Mouse (Mus musculus) lung, postnatal 10 days (tissue): ENCODE results near the gene Pld5.

Experiments
- DNase-seq: peaks from one replicate; pipeline ENCODE4 v3.0.0; 2021

Pld5 gene

GRCm38 (mm10) chr1:176145306-176145705 lies 129.8 kb downstream of the Pld5 start:
- DNase-seq = peak; percentile 10

- DNase-seq = no peak
Observed at GRCm38 (mm10) chr1:176134379-176134778, 140.7 kb downstream of the Pld5 start.

- DNase-seq = no peak
Observed at GRCm38 (mm10) chr1:176125771-176126170, 149.3 kb downstream of the Pld5 start.

- no peak for DNase-seq
Observed at GRCm38 (mm10) chr1:176124441-176124840, 150.7 kb downstream of the Pld5 start.

- DNase-seq = no peak
Observed at GRCm38 (mm10) chr1:176123781-176124180, 151.3 kb downstream of the Pld5 start.

GRCm38 (mm10) chr1:176115604-176116003 lies 159.5 kb downstream of the Pld5 start:
- DNase-seq = no peak

GRCm38 (mm10) chr1:176098685-176099320 lies 176.3 kb downstream of the Pld5 start:
- DNase-seq = no peak

GRCm38 (mm10) chr1:176092119-176092518 lies 183.0 kb downstream of the Pld5 start:
- no peak for DNase-seq

- no peak for DNase-seq
Observed at GRCm38 (mm10) chr1:176089382-176089781, 185.7 kb downstream of the Pld5 start.

- no peak for DNase-seq
Observed at GRCm38 (mm10) chr1:176085952-176086648, 189.0 kb downstream of the Pld5 start.

GRCm38 (mm10) chr1:176082306-176082705 lies 192.8 kb downstream of the Pld5 start:
- DNase-seq = no peak

GRCm38 (mm10) chr1:176080969-176081368 lies 194.1 kb downstream of the Pld5 start:
- no peak for DNase-seq

- DNase-seq = no peak
Observed at GRCm38 (mm10) chr1:176078410-176078809, 196.7 kb downstream of the Pld5 start.

- no peak for DNase-seq
Observed at GRCm38 (mm10) chr1:176076799-176077198, 198.3 kb downstream of the Pld5 start.

GRCm38 (mm10) chr1:176075810-176076209 lies 199.3 kb downstream of the Pld5 start:
- DNase-seq = no peak

GRCm38 (mm10) chr1:176075409-176075808 lies 199.7 kb downstream of the Pld5 start:
- peak; percentile 65 for DNase-seq

- DNase-seq = no peak
Observed at GRCm38 (mm10) chr1:176074526-176074925, 200.6 kb downstream of the Pld5 start.

- DNase-seq = no peak
Observed at GRCm38 (mm10) chr1:176065281-176065680, 209.8 kb downstream of the Pld5 start.

- DNase-seq = no peak
Observed at GRCm38 (mm10) chr1:176064471-176064870, 210.6 kb downstream of the Pld5 start.

GRCm38 (mm10) chr1:176053653-176054052 lies 221.5 kb downstream of the Pld5 start:
- no peak for DNase-seq

GRCm38 (mm10) chr1:176046995-176047394 lies 228.1 kb downstream of the Pld5 start:
- DNase-seq = no peak

- no peak for DNase-seq
Observed at GRCm38 (mm10) chr1:176046375-176046774, 228.7 kb downstream of the Pld5 start.

GRCm38 (mm10) chr1:176043056-176043455 lies 232.1 kb downstream of the Pld5 start:
- DNase-seq = no peak

GRCm38 (mm10) chr1:176039923-176040322 lies 235.2 kb downstream of the Pld5 start:
- DNase-seq = no peak

- no peak for DNase-seq
Observed at GRCm38 (mm10) chr1:176036028-176036427, 239.1 kb downstream of the Pld5 start.
